Mouse (Mus musculus): Measurements from ENCODE around the gene Nfix. TPM values are rescaled to one million over a fixed set of nuclear protein-coding genes. Genes with fewer than 3 reads are reported as not detected.

Gene Nfix
- total RNA-seq, 2 experiments from 2014 or later: 607 to 678 TPM

DNA sequence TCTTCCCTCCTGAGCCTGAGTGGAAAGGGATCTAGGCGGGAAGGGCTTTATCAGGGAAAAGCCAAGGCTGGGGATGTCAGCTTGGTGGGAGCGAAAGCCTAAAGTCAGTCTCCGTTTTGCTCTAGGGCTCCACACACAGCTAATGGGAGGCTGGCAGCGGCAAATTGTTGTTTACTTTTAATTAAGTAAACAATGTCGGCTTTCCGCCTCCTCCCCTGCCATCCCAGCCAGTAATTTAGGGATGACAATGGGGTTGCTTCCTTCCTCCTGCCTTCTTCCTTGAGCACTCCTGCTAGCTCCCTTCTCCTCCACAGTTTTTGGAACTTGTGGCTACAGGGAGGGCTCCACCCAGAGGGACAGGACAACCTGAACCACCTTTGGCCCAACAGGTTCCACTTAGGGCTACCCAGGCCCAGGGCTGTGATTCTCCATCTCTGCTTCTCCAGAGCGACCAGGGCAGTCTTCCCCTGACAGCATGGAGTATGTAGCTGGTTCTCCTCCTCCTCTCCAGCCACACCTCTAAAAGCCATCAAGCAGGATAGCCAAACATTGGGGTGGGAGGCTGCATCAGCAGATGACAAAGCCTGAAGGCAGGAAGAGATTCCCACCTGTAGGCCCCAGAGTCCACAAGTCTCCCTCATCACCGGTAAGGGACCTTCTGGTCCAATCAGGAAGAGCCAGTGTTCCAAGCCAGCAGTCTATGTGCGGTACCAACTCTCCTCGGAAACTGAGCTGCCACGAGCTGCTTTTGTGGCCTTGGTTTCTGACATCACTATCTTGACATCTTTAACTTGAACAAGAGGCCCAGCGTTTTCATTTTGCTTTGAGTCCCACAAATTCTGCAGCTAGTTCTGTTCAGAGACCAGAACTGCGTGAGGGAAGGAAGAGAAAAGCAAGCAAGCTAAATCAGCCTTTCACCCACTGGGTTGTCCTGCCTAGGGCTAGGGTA, 59.0 kb downstream of the Nfix start:
- no peak for DNase-seq (ENCODE audit: low spot score in 2 of 2)

- DNase-seq (ENCODE audit: low spot score in 2 of 2): no peak
Measured at GRCm38 (mm10) chr8:84739401-84739742, 60.8 kb downstream of the Nfix start.

DNA sequence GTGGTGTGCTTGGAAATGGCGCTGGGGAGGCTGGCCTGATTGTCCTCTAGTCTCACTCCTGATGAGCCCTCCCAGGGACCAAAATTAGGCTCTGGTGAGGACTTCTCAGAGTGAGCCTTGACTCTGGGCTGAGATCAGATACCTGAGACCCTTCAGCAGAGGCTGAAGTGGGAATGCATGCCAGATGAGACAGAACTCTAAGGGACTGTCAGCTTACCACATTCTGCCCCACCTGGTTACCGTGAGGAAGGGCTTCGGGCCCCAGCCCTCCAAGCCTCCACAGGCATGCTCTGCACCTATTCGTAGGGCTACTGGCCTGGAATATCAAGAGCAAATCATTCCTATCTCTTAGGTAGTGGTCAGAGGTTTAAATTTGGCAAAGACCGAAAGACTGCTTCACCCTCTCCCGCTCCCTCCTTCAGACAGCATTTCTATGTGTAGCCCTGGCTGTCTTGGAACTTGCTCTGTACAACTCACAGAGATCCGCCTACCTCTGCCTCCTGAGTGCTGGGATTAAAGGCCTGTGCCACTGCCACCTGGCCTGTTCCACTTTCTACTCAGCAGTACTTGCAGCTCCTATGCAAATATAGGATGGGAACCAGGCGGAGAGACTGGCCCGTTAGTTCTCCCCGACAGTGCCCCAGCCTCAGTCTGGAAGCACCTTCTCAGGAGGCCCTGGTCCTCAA, 61.3 kb downstream of the Nfix start:
- no peak for DNase-seq (ENCODE audit: low spot score in 2 of 2)

DNA sequence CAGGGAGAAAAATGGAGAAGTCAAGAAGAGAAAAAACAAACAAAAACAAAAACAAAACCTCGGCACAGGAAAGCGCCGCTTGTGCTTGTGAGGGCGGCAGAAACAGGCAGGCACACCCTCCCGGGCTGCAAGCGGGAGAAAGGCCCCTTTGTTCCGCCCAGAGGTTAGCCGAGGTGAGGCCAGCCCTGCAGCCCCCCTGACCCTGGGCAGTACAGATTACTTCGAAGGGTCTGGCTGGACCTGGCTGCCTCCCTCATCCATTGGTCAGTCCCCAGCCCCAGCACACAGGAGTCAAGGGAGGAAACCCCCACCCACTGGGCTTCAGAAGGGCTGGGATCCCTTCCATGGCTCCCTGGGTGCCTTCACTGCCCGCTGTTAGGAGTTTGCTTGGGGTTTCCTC, 61.9 kb downstream of the Nfix start:
- no peak for DNase-seq (ENCODE audit: low spot score in 2 of 2)

GRCm38 (mm10) chr8:84737608-84738007, 62.5 kb downstream of the Nfix start:
- peak; percentile 78 to 84 for DNase-seq (ENCODE audit: low spot score in 2 of 2)

DNA sequence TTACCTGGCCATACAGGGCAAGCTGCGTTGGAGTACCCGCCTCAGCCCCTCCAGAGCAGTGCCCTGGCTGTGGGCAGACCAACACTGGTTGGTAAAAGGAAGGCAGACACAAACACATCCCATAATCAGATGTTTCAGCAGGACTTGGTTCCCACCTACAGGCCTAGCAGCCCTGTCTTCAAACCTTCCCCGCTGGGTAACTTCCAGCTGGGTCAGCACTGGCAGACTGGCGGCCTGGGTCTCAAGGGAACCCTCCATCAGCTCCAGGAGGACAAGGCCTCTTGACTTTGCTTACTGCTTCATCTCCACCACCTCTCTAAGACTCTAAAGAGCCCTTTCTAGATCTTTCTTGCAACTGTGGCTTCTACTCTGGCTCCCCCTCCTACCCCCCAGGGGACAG, 63.6 kb downstream of the Nfix start:
- DNase-seq (ENCODE audit: low spot score in 2 of 2): no peak

DNA sequence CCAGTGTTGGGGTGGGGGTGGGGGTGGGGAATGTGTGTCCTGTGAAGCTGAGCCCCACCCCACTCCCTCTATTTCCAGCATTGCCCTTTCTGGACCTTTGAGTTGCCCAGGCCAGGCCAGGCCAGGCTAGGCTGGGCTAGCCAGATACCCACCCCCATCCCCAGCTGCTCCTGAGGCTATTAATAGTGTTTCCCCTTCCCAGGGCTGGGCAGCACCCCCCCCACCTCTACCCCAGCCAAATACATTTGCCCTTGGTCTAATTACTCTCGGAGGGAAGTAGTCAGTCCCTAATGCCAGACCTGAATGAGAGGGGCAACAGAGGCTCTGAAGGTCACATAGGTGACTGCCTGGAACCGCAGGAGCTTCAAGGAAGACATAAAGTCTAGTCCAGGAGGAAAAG, 64.5 kb downstream of the Nfix start:
- DNase-seq (ENCODE audit: low spot score in 2 of 2): no peak

DNA sequence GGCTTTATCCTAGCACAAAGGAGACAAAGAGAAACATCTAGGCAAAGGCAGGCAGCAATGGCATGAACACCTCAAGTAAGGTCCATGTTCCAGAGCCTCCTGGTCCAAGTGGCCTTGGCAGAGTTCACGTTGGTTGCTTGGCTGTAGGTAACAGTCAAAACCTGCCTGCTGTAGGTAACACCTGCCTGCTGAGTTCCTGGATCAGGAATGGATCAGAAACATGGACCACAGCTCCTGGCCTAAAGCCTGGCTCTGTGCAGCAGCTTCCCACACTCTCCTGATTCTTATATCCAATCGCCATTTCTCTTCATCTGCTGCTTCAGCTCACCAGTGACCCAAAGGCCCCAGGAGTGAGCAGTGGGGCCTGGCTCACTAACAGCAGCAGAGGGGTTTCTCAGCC, 65.5 kb downstream of the Nfix start:
- no peak for DNase-seq (ENCODE audit: low spot score in 2 of 2)

- no peak for DNase-seq (ENCODE audit: low spot score in 2 of 2)
Measured at GRCm38 (mm10) chr8:84733959-84734358, 66.2 kb downstream of the Nfix start.

GRCm38 (mm10) chr8:84732996-84733395, 67.1 kb downstream of the Nfix start:
- no peak for DNase-seq (ENCODE audit: low spot score in 2 of 2)

DNA sequence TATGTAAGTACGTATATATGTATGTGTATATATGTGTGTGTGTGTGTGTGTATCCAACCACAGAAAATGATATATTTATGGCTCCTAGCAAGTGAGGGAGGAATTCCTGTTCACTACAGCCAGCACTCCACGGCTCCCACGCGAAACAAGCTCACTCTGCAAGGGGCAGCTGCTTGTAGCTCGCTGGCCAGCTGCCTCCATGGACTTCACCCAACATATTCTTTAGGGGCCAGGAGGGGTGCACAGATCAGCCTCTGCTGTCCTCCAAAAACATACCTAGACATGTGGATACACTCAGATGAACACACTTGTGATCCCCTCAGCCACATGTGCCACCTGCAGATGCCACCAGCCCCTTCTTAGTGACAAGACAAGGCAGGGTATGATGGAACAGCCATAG, 67.6 kb downstream of the Nfix start:
- no peak for DNase-seq (ENCODE audit: low spot score in 2 of 2)

DNA sequence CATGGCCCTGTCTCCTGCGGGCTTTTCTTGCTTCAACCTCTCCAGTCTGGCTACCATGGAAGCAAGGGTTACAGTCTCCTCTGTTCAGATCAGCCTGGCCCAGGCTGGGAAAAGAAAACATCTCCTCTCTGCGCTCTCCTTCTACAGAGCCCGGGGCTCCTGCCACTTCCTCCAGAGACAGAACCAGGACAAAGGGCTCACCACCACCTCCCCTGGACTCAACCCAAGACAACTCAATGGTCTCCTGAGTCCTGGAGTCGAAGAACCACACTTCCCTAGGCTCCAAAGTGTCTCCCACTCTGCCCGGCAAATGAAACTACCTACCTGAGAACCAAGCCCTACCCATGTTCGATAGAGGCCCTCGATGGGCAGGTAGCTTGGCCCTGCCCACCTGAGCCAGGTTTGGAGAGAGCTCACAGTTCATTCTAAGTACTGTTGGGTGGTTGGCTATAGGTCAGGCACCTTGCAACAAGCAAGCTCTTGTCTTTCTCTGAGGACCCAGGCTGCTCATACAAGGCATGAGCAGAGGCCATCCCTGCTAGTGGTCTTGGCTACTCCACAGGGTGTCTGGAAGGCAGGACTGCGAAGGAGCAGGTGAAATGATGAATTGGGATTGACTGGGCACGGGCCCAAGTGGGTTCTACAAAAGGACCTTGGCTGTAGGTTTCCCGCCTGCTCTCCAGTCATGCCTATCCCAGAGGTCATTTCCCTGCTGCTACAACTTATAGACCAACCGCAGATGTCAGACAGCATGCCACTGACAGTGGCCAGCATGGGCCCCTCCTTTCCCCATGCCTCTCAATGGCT, 68.6 kb downstream of the Nfix start:
- DNase-seq (ENCODE audit: low spot score in 2 of 2): no peak

DNA sequence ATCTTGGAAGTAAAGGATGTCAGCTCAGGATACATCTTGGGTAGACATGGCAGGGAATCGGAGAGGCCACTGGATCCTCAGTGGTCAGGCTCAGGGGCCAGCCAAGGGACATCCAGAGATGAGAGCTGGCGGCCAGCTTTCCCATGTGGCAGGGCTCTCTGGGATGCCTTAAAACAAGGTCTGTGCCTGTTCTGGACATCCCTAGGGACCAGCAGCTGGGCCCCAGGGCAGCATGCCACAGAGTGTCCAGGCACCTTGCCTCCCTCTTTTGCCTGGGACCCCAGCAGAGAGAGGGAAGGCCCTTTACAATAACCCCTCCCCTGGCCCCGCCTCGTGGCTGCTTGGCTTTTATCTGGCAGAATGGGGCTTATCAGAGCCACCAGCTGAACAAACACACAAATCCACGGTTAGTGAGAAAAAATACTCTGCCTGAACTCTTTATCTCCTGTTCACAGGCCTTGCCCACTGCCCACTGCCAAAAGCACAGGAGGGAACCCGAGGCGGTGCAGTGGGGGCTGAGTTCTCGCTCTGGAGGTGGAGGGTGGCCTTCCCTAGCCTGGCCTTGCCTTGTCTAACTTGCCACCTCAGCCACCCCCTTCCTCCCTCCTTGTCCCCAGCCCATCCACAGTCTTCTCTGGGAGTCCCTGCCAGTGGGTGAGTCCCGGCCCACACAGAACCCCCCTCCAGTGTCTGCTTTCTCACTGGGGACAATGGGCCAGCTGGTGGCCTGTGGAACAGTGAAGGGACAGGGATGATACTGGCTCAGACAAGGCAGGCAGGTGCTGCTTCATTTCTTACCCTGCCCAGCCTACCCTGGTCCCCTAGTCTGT, 69.4 kb downstream of the Nfix start:
- no peak for DNase-seq (ENCODE audit: low spot score in 2 of 2)

GRCm38 (mm10) chr8:84729921-84730362, 70.2 kb downstream of the Nfix start:
- peak; percentile 69 to 76 for DNase-seq (ENCODE audit: low spot score in 2 of 2)

DNA sequence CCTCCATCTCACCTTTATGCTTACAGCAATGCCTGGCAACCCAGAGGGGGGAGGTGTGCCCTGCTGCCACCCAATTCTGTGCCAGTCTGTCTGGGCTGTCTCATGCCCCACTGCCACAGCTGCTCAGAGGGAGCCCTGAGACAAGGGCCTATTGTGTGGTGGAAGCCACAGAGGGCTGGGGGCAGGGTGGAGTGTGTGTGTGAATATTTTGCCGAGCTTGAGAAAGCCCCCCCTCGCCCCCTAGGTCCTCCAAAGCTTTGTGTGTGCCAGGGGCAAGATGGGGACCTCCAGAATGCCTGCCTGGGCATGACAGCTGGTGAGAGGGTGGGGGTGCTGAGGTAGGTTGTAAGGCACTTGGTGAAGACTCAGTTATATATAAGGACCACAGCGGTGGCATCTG, 71.7 kb downstream of the Nfix start:
- no peak for DNase-seq (ENCODE audit: low spot score in 2 of 2)

DNA sequence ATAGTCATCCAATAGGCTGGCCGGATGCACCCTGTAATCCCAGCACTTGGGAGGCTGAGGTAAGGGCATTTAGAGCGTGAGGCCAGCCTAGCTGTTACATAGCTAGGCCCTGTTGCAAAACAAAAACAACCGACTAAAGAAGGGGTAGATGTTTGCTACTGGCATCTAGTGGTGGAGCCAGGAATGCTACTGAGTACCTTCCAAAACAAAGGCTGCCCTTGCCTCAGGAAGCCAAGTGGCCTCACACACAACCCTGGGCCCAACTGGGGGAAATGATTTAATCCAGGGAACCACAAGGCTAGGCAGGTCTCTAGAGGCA, 74.2 kb downstream of the Nfix start:
- peak in 1 of 2 experiments; percentile 61 for DNase-seq (ENCODE audit: low spot score in 2 of 2)

DNA sequence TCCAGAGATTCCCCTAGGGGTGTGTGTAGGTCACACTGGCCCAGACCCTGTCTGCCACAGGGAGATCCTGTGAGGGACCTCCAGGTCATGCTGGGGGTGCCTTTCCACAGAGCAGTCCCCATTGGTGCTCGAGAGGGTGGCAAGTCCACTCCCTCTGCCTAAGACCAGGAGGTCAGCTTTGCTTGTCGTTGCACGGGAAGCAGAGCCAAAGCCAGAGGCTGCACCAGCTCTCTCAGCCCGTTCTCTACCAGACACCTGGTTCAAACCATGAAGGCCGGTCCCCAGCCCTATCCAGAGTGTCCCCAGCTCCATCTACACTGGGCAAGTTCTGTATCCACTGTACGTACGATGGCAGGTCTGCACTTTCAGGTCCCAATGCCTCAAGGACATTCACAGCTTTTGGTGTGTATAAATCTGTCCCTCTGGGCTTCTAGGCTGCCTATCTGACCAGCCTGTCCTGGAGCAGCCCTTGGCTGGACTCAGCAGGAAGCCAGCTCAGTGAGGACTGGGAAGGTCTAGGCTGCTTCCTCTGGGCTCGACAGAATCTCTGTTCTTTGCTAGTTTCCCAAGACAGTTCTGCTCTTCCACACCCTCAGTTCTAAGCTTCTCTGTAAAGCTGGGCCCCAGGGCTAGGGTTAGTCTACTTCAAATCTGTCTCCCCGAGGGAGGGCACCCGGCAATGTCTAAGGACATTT, 74.8 kb downstream of the Nfix start:
- no peak for DNase-seq (ENCODE audit: low spot score in 2 of 2)

DNA sequence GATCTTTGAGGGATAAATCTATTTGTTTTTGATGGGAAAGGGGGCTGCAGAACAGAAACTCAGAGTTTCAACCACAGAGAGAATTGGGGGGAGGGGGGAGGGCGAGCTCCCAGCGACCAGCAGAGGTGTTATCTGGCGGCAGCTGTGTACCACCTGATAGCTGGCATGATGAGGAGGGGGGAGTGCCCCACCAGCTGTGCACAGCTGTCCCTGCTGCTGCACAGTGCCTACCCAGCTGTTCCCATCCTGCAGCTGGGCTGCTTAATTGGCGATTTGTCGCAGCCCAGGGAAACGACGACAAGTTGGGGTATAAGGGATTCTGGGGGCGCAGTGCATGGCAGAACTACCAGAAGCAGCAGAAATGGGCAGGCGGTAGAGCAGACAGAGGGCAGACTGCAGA, 75.5 kb downstream of the Nfix start:
- no peak for DNase-seq (ENCODE audit: low spot score in 2 of 2)

GRCm38 (mm10) chr8:84723571-84723900, 76.6 kb downstream of the Nfix start:
- peak; percentile 42 to 57 for DNase-seq (ENCODE audit: low spot score in 2 of 2)

- peak; percentile 70 to 77 for DNase-seq (ENCODE audit: low spot score in 2 of 2)
Measured at GRCm38 (mm10) chr8:84722850-84723570, 77.1 kb downstream of the Nfix start, which contains the start of gene G430095P16Rik. TSS of gene G430095P16Rik (plus strand) at chr8:84723007.

All from layer of hippocampus, postnatal 10 days (tissue).